Mouse (Mus musculus) heart, adult 9 months (tissue): ENCODE measurements at regions not wholly inside any gene's neighbourhood (a gene's known extent, or its start where the extent isn't known, plus 50 kb on each side); places are given as distances from the start of the nearest gene placed in this dataset.

ENCODE experiments used
- DNase-seq, 2 experiments: peaks; one replicate each; pipeline ENCODE4 v3.0.0; 2022; ENCODE audit warnings: low spot score in 2 of 2

GRCm38 (mm10) chr7:31208237-31209054, 52.8 kb upstream of the Gramd1a start:
- DNase-seq = peak; percentile 57 to 75

- no peak for DNase-seq
Measured at GRCm38 (mm10) chr7:31207563-31208236, 52.0 kb upstream of the Gramd1a start.
